Mouse (Mus musculus): ENCODE measurements around the gene Gm10147.
"Not testable (repeated sequence)": the region's sequence is repeated elsewhere in the genome, so short reads cannot be mapped to it uniquely, and the experiment has no call there.

Gene Gm10147

DNA sequence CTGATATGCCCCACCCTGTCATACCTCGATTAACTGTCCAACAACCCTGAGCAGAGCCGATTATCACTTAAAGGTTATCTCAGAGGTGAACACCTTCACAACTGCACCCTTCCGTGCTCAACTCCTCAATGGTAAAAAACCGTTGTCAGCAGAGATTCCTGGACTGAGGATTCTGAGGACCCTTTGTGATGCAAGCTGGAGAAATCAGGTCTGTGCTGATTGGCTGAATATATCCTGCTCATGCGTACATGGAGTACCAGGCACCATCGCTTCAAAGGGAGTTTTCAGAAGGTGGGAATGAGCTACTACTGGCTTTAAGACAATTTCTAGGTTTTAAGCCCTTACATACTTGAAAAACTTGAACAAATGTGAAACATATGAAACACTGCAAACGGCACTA is at the start of gene Gm10147:
TSS of gene Gm10147 (minus strand) at position 101 of the 400 bp plus-strand sequence.
- not testable (repeated sequence) for DNase-seq (ENCODE audit: low spot score)

All from ovary, adult 18-20 months (tissue).